Mouse (Mus musculus): ENCODE data around the gene Rcvrn. TPM values are rescaled to one million over a fixed set of nuclear protein-coding genes. Genes with fewer than 3 reads are reported as not detected.

Rcvrn gene
- polyA plus RNA-seq, 1 experiment = 2.1 TPM

GRCm38 (mm10) chr11:67686109-67686508, 9.0 kb upstream of the Rcvrn start:
- H3K4me3 ChIP-seq (ENCODE audit: insufficient read depth, low read length) = no peak overlapping the region
- H3K27ac ChIP-seq (ENCODE audit: insufficient read depth, low read length) = peak overlapping the region; percentile 9; the same call in 1 of the 2 replicates
- TF ChIP-seq POLR2A (IDR thresholded peaks at IDR 0.05; ENCODE audit: extremely low read depth, insufficient read depth, low read length) (no peak), CTCF (IDR thresholded peaks at IDR 0.05; ENCODE audit: extremely low read depth, insufficient read depth, low read length) (no peak)
- H3K4me1 ChIP-seq (ENCODE audit: control insufficient read depth, insufficient read depth, low read length) = peaks cover 5% of the 10 kb centered on the region

GRCm38 (mm10) chr11:67712976-67713375, 17.9 kb downstream of the Rcvrn start:
- no peak overlapping the region for H3K27ac ChIP-seq (ENCODE audit: insufficient read depth, low read length)
- TF ChIP-seq POLR2A (IDR thresholded peaks at IDR 0.05; ENCODE audit: extremely low read depth, insufficient read depth, low read length) (no peak), CTCF (IDR thresholded peaks at IDR 0.05; ENCODE audit: extremely low read depth, insufficient read depth, low read length) (no peak)
- H3K4me3 ChIP-seq (ENCODE audit: insufficient read depth, low read length) = no peak overlapping the region
- no peaks in the 10 kb centered on the region for H3K4me1 ChIP-seq (ENCODE audit: control insufficient read depth, insufficient read depth, low read length)

GRCm38 (mm10) chr11:67715382-67715781, 20.3 kb downstream of the Rcvrn start:
- no peak overlapping the region for H3K4me3 ChIP-seq (ENCODE audit: insufficient read depth, low read length)
- no peaks in the 10 kb centered on the region for H3K4me1 ChIP-seq (ENCODE audit: control insufficient read depth, insufficient read depth, low read length)
- no peak overlapping the region for H3K27ac ChIP-seq (ENCODE audit: insufficient read depth, low read length)
- TF ChIP-seq POLR2A (IDR thresholded peaks at IDR 0.05; ENCODE audit: extremely low read depth, insufficient read depth, low read length) (no peak), CTCF (IDR thresholded peaks at IDR 0.05; ENCODE audit: extremely low read depth, insufficient read depth, low read length) (no peak)

GRCm38 (mm10) chr11:67721485-67721884, 26.4 kb downstream of the Rcvrn start:
- Histone ChIP-seq H3K4me3 (ENCODE audit: insufficient read depth, low read length) (no peak overlapping the region), H3K4me1 (ENCODE audit: control insufficient read depth, insufficient read depth, low read length) (peaks cover 3% of the 10 kb centered on the region; the same call in 1 of the 2 replicates), H3K27ac (ENCODE audit: insufficient read depth, low read length) (no peak overlapping the region)
- no peak for TF ChIP-seq CTCF (IDR thresholded peaks at IDR 0.05; ENCODE audit: extremely low read depth, insufficient read depth, low read length)
- TF ChIP-seq POLR2A (IDR thresholded peaks at IDR 0.05; ENCODE audit: extremely low read depth, insufficient read depth, low read length) = no peak

GRCm38 (mm10) chr11:67722399-67723156, 27.5 kb downstream of the Rcvrn start:
- TF ChIP-seq POLR2A (IDR thresholded peaks at IDR 0.05; ENCODE audit: extremely low read depth, insufficient read depth, low read length) = no peak
- TF ChIP-seq CTCF (IDR thresholded peaks at IDR 0.05; ENCODE audit: extremely low read depth, insufficient read depth, low read length) = no peak
- Histone ChIP-seq H3K27ac (ENCODE audit: insufficient read depth, low read length) (no peak overlapping the region), H3K4me1 (ENCODE audit: control insufficient read depth, insufficient read depth, low read length) (peaks cover 7% of the 10 kb centered on the region; the same call in 1 of the 2 replicates), H3K4me3 (ENCODE audit: insufficient read depth, low read length) (no peak overlapping the region)

GRCm38 (mm10) chr11:67723231-67724013, 28.3 kb downstream of the Rcvrn start:
- Histone ChIP-seq H3K4me3 (ENCODE audit: insufficient read depth, low read length) (no peak overlapping the region), H3K27ac (ENCODE audit: insufficient read depth, low read length) (no peak overlapping the region), H3K4me1 (ENCODE audit: control insufficient read depth, insufficient read depth, low read length) (peaks cover 7% of the 10 kb centered on the region; the same call in 1 of the 2 replicates)
- TF ChIP-seq POLR2A (IDR thresholded peaks at IDR 0.05; ENCODE audit: extremely low read depth, insufficient read depth, low read length) (no peak), CTCF (IDR thresholded peaks at IDR 0.05; ENCODE audit: extremely low read depth, insufficient read depth, low read length) (no peak)

- Histone ChIP-seq H3K4me1 (ENCODE audit: control insufficient read depth, insufficient read depth, low read length) (peaks cover 7% of the 10 kb centered on the region), H3K4me3 (ENCODE audit: insufficient read depth, low read length) (no peak overlapping the region), H3K27ac (ENCODE audit: insufficient read depth, low read length) (no peak overlapping the region; the same call in 1 of the 2 replicates)
- TF ChIP-seq POLR2A (IDR thresholded peaks at IDR 0.05; ENCODE audit: extremely low read depth, insufficient read depth, low read length) (no peak), CTCF (IDR thresholded peaks at IDR 0.05; ENCODE audit: extremely low read depth, insufficient read depth, low read length) (no peak)
Measured at GRCm38 (mm10) chr11:67727095-67727494, 32.0 kb downstream of the Rcvrn start.

- H3K4me1 ChIP-seq (ENCODE audit: control insufficient read depth, insufficient read depth, low read length) = peaks cover 6% of the 10 kb centered on the region
- no peak overlapping the region for H3K4me3 ChIP-seq (ENCODE audit: insufficient read depth, low read length)
- no peak overlapping the region for H3K27ac ChIP-seq (ENCODE audit: insufficient read depth, low read length)
- TF ChIP-seq POLR2A (IDR thresholded peaks at IDR 0.05; ENCODE audit: extremely low read depth, insufficient read depth, low read length) = no peak
- no peak for TF ChIP-seq CTCF (IDR thresholded peaks at IDR 0.05; ENCODE audit: extremely low read depth, insufficient read depth, low read length)
Measured at GRCm38 (mm10) chr11:67728726-67729125, 33.6 kb downstream of the Rcvrn start.

GRCm38 (mm10) chr11:67731056-67731455, 35.9 kb downstream of the Rcvrn start:
- Histone ChIP-seq H3K4me1 (ENCODE audit: control insufficient read depth, insufficient read depth, low read length) (peaks cover 7% of the 10 kb centered on the region), H3K27ac (ENCODE audit: insufficient read depth, low read length) (no peak overlapping the region), H3K4me3 (ENCODE audit: insufficient read depth, low read length) (no peak overlapping the region)
- TF ChIP-seq POLR2A (IDR thresholded peaks at IDR 0.05; ENCODE audit: extremely low read depth, insufficient read depth, low read length) (no peak), CTCF (IDR thresholded peaks at IDR 0.05; ENCODE audit: extremely low read depth, insufficient read depth, low read length) (no peak)

Measured in cortical plate, adult 2 months (tissue).